Mouse (Mus musculus) large intestine, adult 2 months (tissue): ENCODE measurements around the gene Fam208b. TPM values are rescaled to one million over a fixed set of nuclear protein-coding genes. Genes with fewer than 3 reads are reported as not detected.

Experiments
- DNase-seq: peaks from one replicate; pipeline ENCODE4 v3.0.0-alpha.2; 2012; ENCODE audit warnings: low read depth, low spot score
- WGBS: fragments of 180-500 bp; shearing (Covaris S2); methylation state at CpG from one replicate; pipeline ENCODE4 v1.1.7; 2018; 5-methylcytosine and 5-hydroxymethylcytosine counted together
- polyA plus RNA-seq: library from polyadenylated mRNA; depleted of rRNA; stranded (reverse); fragments of >200 nt; gene quantifications from 2 replicates; pipeline ENCODE4 v1.2.3, GENCODE M21; 2012; rRNA removed

The Fam208b gene
- 1.4 and 3.2 TPM in 2 replicates for polyA plus RNA-seq

GRCm38 (mm10) chr13:3610795-3611438 is at the start of gene Fam208b:
Gene Fam208b, minus strand, starts transcription at chr13:3611108.
- 1% methylated on average over 58 of the region's 58 CpGs for WGBS

GRCm38 (mm10) chr13:3659163-3660160 is 48.6 kb upstream of the Fam208b start:
- 27% methylated on average over 16 of the region's 16 CpGs for WGBS
- DNase-seq = no peak

More at GRCm38 (mm10) chr13:3610795-3611438, at the start of gene Fam208b:
- DNase-seq = peak; percentile 96

- 81% methylated on average over 2 of the region's 2 CpGs for WGBS
- no peak for DNase-seq
Observed at GRCm38 (mm10) chr13:3654432-3654831, 43.5 kb upstream of the Fam208b start.

- 93% methylated on average over 4 of the region's 4 CpGs for WGBS
- no peak for DNase-seq
Observed at GRCm38 (mm10) chr13:3650569-3650968, 39.7 kb upstream of the Fam208b start.

- no peak for DNase-seq
- WGBS = 43% methylated on average over 7 of the region's 7 CpGs
Observed at GRCm38 (mm10) chr13:3646566-3646965, 35.7 kb upstream of the Fam208b start.

- 27% methylated on average over 3 of the region's 3 CpGs for WGBS
- no peak for DNase-seq
Observed at GRCm38 (mm10) chr13:3645919-3646318, 35.0 kb upstream of the Fam208b start.

- DNase-seq = no peak
- 34% methylated on average over 5 of the region's 5 CpGs for WGBS
Observed at GRCm38 (mm10) chr13:3644871-3645270, 34.0 kb upstream of the Fam208b start.

GRCm38 (mm10) chr13:3642538-3642937 is 31.6 kb upstream of the Fam208b start:
- 55% methylated on average over 5 of the region's 5 CpGs for WGBS
- no peak for DNase-seq

GRCm38 (mm10) chr13:3642049-3642448 is 31.1 kb upstream of the Fam208b start:
- WGBS = 43% methylated on average over 9 of the region's 9 CpGs
- no peak for DNase-seq

GRCm38 (mm10) chr13:3636797-3637196 is 25.9 kb upstream of the Fam208b start:
- 14% methylated on average over 11 of the region's 11 CpGs for WGBS
- no peak for DNase-seq

- 60% methylated on average over 3 of the region's 3 CpGs for WGBS
- no peak for DNase-seq
Observed at GRCm38 (mm10) chr13:3635076-3635475, 24.2 kb upstream of the Fam208b start.

- no peak for DNase-seq
- under 1% methylated on average over 47 of the region's 47 CpGs for WGBS
Observed at GRCm38 (mm10) chr13:3633895-3634811, 23.2 kb upstream of the Fam208b start, which contains the start of gene Asb13. Gene Asb13, plus strand, starts transcription at chr13:3634032.

GRCm38 (mm10) chr13:3633131-3633530 is 22.2 kb upstream of the Fam208b start:
- no peak for DNase-seq
- WGBS = 39% methylated on average over 6 of the region's 6 CpGs

GRCm38 (mm10) chr13:3632551-3632950 is 21.6 kb upstream of the Fam208b start:
- no peak for DNase-seq
- WGBS = 88% methylated on average over 9 of the region's 9 CpGs

- DNase-seq = no peak
- WGBS = 5% methylated on average over 3 of the region's 3 CpGs
Observed at GRCm38 (mm10) chr13:3628102-3628501, 17.2 kb upstream of the Fam208b start.

GRCm38 (mm10) chr13:3627139-3627538 is 16.2 kb upstream of the Fam208b start:
- 50% methylated on average over 3 of the region's 3 CpGs for WGBS
- no peak for DNase-seq

GRCm38 (mm10) chr13:3610118-3610794 is 652 bp downstream of the Fam208b start:
- no peak for DNase-seq
- under 1% methylated on average over 49 of the region's 50 CpGs for WGBS

GRCm38 (mm10) chr13:3609780-3610117 is 1.2 kb downstream of the Fam208b start:
- DNase-seq = no peak
- WGBS = 9% methylated on average over 8 of the region's 8 CpGs

- no peak for DNase-seq
- 96% methylated on average over 6 of the region's 6 CpGs for WGBS
Observed at GRCm38 (mm10) chr13:3596232-3596631, 14.7 kb downstream of the Fam208b start.
